ENCODE assay signal across 8 mouse cellular contexts in genomic region chr6:29484716-29485559, GRCm38 (mm10). TPM values are rescaled to one million over a fixed set of nuclear protein-coding genes. Genes with fewer than 3 reads are reported as not detected.
DNase-seq lines count a peak whose midpoint lies in the region; ATAC-seq and TF ChIP-seq lines count a peak whose summit lies in the region.

No protein-coding gene starts in this region.

- DNase-seq in ZHBTc4 (ENCODE audit: low read depth, low spot score): peak; percentile 90
- DNase-seq in embryo, embryonic 9.5 days (ENCODE audit: extremely low spot score): peak; percentile 88
- peak; percentile 87 for DNase-seq in kidney, postnatal 10 days
- peak; percentile 72 to 79 for DNase-seq in thymus, postnatal 36 days

- H3K79me2 ChIP-seq in C2C12 (ENCODE audit: control insufficient read depth, insufficient read depth): no peaks in the 10 kb centered on the region

- H3K27ac ChIP-seq in heart, embryonic 14.5 days (replicated peaks in 1 of 2; ENCODE audit: control insufficient read depth in 1 of 2, insufficient read depth in 1 of 2, low read depth in 2 of 2, low read length in 2 of 2): no peak overlapping the region
- H3K27ac ChIP-seq in lung, embryonic 16.5 days (ENCODE audit: low read length): no peak overlapping the region
- no peak overlapping the region for H3K27ac ChIP-seq in olfactory bulb, adult 2 months (ENCODE audit: insufficient read depth, low read depth, low read length)

- H3ac ChIP-seq in C2C12 (ENCODE audit: control insufficient read depth, insufficient read length, low read depth): no peak overlapping the region

- H3K4me2 ChIP-seq in heart, embryonic 14.5 days (ENCODE audit: low read length): peak overlapping the region; percentile 90
- H3K4me2 ChIP-seq in lung, embryonic 16.5 days (ENCODE audit: low read depth, low read length): peak overlapping the region; percentile 88

- no peak for TF ChIP-seq POLR2A in olfactory bulb, adult 2 months (IDR thresholded peaks at IDR 0.05; ENCODE audit: insufficient read depth, low read depth, low read length)

- peak overlapping the region; percentile 62 for H3K9ac ChIP-seq in heart, embryonic 14.5 days (ENCODE audit: low read length)
- peak overlapping the region; percentile 52 for H3K9ac ChIP-seq in lung, embryonic 16.5 days (ENCODE audit: low read length)

- ATAC-seq in heart, embryonic 14.5 days (ENCODE audit: insufficient number of reproducible peaks, insufficient read depth, low FRiP score, low read depth): peak; percentile 68
- peak; percentile 65 for ATAC-seq in lung, embryonic 16.5 days (ENCODE audit: low read depth)

- no peak overlapping the region for H3K4me3 ChIP-seq in C2C12 (ENCODE audit: insufficient read depth, poor library complexity, severe bottlenecking)
- H3K4me3 ChIP-seq in heart, embryonic 14.5 days (ENCODE audit: control insufficient read depth in 1 of 2, insufficient read depth in 1 of 2, low read depth in 1 of 2, low read length in 2 of 2): peak overlapping the region; percentile 47 to 48
- H3K4me3 ChIP-seq in lung, embryonic 16.5 days (ENCODE audit: low read length): peak overlapping the region; percentile 52
- H3K4me3 ChIP-seq in olfactory bulb, adult 2 months (ENCODE audit: insufficient read depth, low read depth, low read length): peak overlapping the region; percentile 22

- peaks cover 2 to 3% of the 10 kb centered on the region in 2 experiments; a peak in 2 of 4 replicates for H3K4me1 ChIP-seq in heart, embryonic 14.5 days (ENCODE audit: control insufficient read depth in 2 of 2, insufficient read depth in 2 of 2, low read length in 2 of 2)
- H3K4me1 ChIP-seq in lung, embryonic 16.5 days (replicated peaks; ENCODE audit: control insufficient read depth, insufficient read depth, low read length): peaks cover 3% of the 10 kb centered on the region; the same call in 1 of the 2 replicates
- H3K4me1 ChIP-seq in olfactory bulb, adult 2 months (ENCODE audit: control insufficient read depth, insufficient read depth, low read length): peaks cover 18% of the 10 kb centered on the region

- H3K79me3 ChIP-seq in C2C12 (ENCODE audit: low read depth): no peaks in the 10 kb centered on the region

- H3K36me3 ChIP-seq in C2C12 (ENCODE audit: control insufficient read depth, insufficient read depth): no peaks in the 10 kb centered on the region
- no peaks in the 10 kb centered on the region for H3K36me3 ChIP-seq in heart, embryonic 14.5 days (ENCODE audit: control insufficient read depth, insufficient read depth, low read length)
- H3K36me3 ChIP-seq in lung, embryonic 16.5 days (ENCODE audit: control insufficient read depth, insufficient read depth, low read length): no peaks in the 10 kb centered on the region

- H3K9me3 ChIP-seq in heart, embryonic 14.5 days (ENCODE audit: control insufficient read depth, low read length): no peaks in the 10 kb centered on the region
- no peaks in the 10 kb centered on the region for H3K9me3 ChIP-seq in lung, embryonic 16.5 days (ENCODE audit: control insufficient read depth, low read length)

- H3K27me3 ChIP-seq in C2C12 (ENCODE audit: control insufficient read depth, insufficient read depth, insufficient read length): peaks cover 34% of the 10 kb centered on the region
- no peaks in the 10 kb centered on the region; the same call in 1 of the 2 replicates for H3K27me3 ChIP-seq in heart, embryonic 14.5 days (ENCODE audit: control insufficient read depth, insufficient read depth, low read length)
- no peaks in the 10 kb centered on the region for H3K27me3 ChIP-seq in lung, embryonic 16.5 days (ENCODE audit: control insufficient read depth, insufficient read depth, low read depth, low read length)

- TF ChIP-seq CTCF in C2C12 (IDR thresholded peaks at IDR 0.05; ENCODE audit: control insufficient read depth, insufficient read depth, insufficient read length): peak; percentile 60
- TF ChIP-seq CTCF in olfactory bulb, adult 2 months (IDR thresholded peaks at IDR 0.05; ENCODE audit: insufficient read depth, low read depth, low read length): peak; percentile 86

- 7% methylated on average over 26 of the region's 26 CpGs for WGBS in heart, embryonic 14.5 days
- 5% methylated on average over 26 of the region's 26 CpGs for WGBS in lung, embryonic 16.5 days
- 12% methylated on average over 26 of the region's 26 CpGs for WGBS in olfactory bulb, adult 2 months

TF ChIP-seq in C2C12, 6 proteins besides CTCF, POLR2A, EP300 and RAD21:
- TF ChIP-seq MYOD1 (IDR thresholded peaks at IDR 0.05; ENCODE audit: control insufficient read depth, insufficient read length, low read depth) (no peak), MAX (IDR thresholded peaks at IDR 0.05) (no peak), FOSL1 (IDR thresholded peaks at IDR 0.05; ENCODE audit: insufficient read depth, low read length, poor library complexity, severe bottlenecking) (no peak), CEBPB (IDR thresholded peaks at IDR 0.05; ENCODE audit: low read depth) (no peak), MYOG (IDR thresholded peaks at IDR 0.05; ENCODE audit: control insufficient read depth, extremely low read depth, insufficient read length) (no peak), USF1 (IDR thresholded peaks at IDR 0.05; ENCODE audit: low read depth) (peak; percentile 58)

RNA-seq across cellular contexts. Expression of gene Atp6v1fnb, which starts 13.7 kb away (rescaled TPM):
- polyA plus RNA-seq in C2C12 (2012; fragmentation: generic; extraction: Trizol): not detected
- polyA plus RNA-seq in heart, embryonic 14.5 days (2014; fragmentation: Nextera tagmentation; extraction: Ambion mirVana): not detected in 2 replicates
- polyA plus RNA-seq in lung, embryonic 16.5 days (2015; fragmentation: Nextera tagmentation; extraction: Ambion mirVana): not detected in 2 replicates
- polyA plus RNA-seq in olfactory bulb, adult 2 months (2012; ENCODE audit: insufficient read depth, insufficient read length, low replicate concordance, missing spikeins): not detected in 2 replicates

RNA-seq across cellular contexts. Expression of gene Atp6v1f, which starts 17.4 kb away (rescaled TPM):
- 210 TPM for polyA plus RNA-seq in C2C12 (2012; fragmentation: generic; extraction: Trizol)
- 208 and 250 TPM in 2 replicates for polyA plus RNA-seq in heart, embryonic 14.5 days (2014; fragmentation: Nextera tagmentation; extraction: Ambion mirVana)
- polyA plus RNA-seq in lung, embryonic 16.5 days (2015; fragmentation: Nextera tagmentation; extraction: Ambion mirVana): 208 and 220 TPM in 2 replicates
- polyA plus RNA-seq in olfactory bulb, adult 2 months (2012; ENCODE audit: insufficient read depth, insufficient read length, low replicate concordance, missing spikeins): not detected in 2 replicates

RNA-seq across cellular contexts. Expression of gene Kcp, which starts 22.8 kb away (rescaled TPM):
- polyA plus RNA-seq in C2C12 (2012; fragmentation: generic; extraction: Trizol): 0.18 TPM
- polyA plus RNA-seq in heart, embryonic 14.5 days (2014; fragmentation: Nextera tagmentation; extraction: Ambion mirVana): 10.0 and 10.2 TPM in 2 replicates
- polyA plus RNA-seq in lung, embryonic 16.5 days (2015; fragmentation: Nextera tagmentation; extraction: Ambion mirVana): 11.5 and 12.6 TPM in 2 replicates
- not detected in 2 replicates for polyA plus RNA-seq in olfactory bulb, adult 2 months (2012; ENCODE audit: insufficient read depth, insufficient read length, low replicate concordance, missing spikeins)

RNA-seq across cellular contexts. Expression of gene Irf5, which starts 41.5 kb away (rescaled TPM):
- 7.6 TPM for polyA plus RNA-seq in C2C12 (2012; fragmentation: generic; extraction: Trizol)
- 5.0 and 5.3 TPM in 2 replicates for polyA plus RNA-seq in heart, embryonic 14.5 days (2014; fragmentation: Nextera tagmentation; extraction: Ambion mirVana)
- polyA plus RNA-seq in lung, embryonic 16.5 days (2015; fragmentation: Nextera tagmentation; extraction: Ambion mirVana): 5.5 and 6.8 TPM in 2 replicates
- not detected in 2 replicates for polyA plus RNA-seq in olfactory bulb, adult 2 months (2012; ENCODE audit: insufficient read depth, insufficient read length, low replicate concordance, missing spikeins)

RNA-seq across cellular contexts. Expression of gene Flnc, which starts 51.9 kb away (rescaled TPM):
- 51.0 TPM for polyA plus RNA-seq in C2C12 (2012; fragmentation: generic; extraction: Trizol)
- polyA plus RNA-seq in heart, embryonic 14.5 days (2014; fragmentation: Nextera tagmentation; extraction: Ambion mirVana): 36.8 and 47.7 TPM in 2 replicates
- 5.7 and 5.8 TPM in 2 replicates for polyA plus RNA-seq in lung, embryonic 16.5 days (2015; fragmentation: Nextera tagmentation; extraction: Ambion mirVana)
- polyA plus RNA-seq in olfactory bulb, adult 2 months (2012; ENCODE audit: insufficient read depth, insufficient read length, low replicate concordance, missing spikeins): not detected in 2 replicates
